Mouse (Mus musculus): ENCODE data around the gene Spin2e. TPM values are rescaled to one million over a fixed set of nuclear protein-coding genes. Genes with fewer than 3 reads are reported as not detected.
"Not testable (repeated sequence)": the region's sequence is repeated elsewhere in the genome, so short reads cannot be mapped to it uniquely, and the experiment has no call there.

Gene Spin2e
- polyA plus RNA-seq (2015; fragmentation: Nextera tagmentation; extraction: Ambion mirVana), result not detected in 2 replicates

DNA sequence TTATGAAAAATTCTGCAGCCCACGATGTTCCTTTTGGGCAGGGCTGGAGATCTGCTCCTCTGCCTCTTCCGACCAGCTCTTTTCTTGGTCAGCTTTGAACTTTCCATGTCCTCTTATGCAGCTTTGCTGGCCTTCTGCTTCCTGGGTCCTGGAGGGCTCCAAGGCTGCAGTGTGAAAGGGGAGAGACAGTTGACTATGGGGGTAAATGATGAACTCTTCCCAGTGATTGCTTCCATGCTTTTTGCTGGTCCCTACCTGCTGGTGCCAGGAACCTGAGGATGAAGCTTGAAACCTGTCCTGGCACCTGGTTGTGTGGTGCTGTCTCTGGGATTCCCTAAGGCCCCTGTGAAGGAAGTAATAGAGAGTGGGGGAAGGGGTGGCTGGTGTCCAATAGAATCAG, at the start of gene Spin2e:
Gene Spin2e, minus strand, starts transcription at position 101 of the 400 bp plus-strand sequence.
- H3K36me3 ChIP-seq (ENCODE audit: control insufficient read depth, insufficient read depth); ATAC-seq (replicated peaks; ENCODE audit: extremely low read depth, insufficient read depth, low FRiP score): not testable (repeated sequence)
- WGBS, result 75% methylated on average over 1 of the region's 2 CpGs

DNA sequence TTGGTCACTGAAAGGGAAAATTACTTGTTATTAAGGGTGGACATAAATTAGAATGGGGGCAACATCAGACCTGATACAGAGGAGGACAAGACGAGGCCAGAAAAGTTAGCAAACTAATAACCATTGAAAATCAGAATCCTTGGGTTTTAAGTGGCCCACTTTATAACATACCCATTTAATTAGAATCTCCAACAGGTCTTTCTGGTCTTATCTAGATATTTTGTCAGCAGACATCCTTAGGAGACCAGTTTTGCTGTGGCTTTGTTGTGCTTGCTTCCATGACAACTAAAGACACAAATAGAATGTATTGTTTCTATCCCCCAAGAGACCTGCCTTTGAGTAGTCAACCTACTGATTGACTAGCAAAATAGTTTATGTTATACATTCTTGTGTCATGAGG, 44.5 kb downstream of the Spin2e start, which contains the start of gene Gm21883:
Gene Gm21883, minus strand, starts transcription at position 101 of the 400 bp plus-strand sequence.
- WGBS, result no CpG with 5 or more reads among the region's 1 CpGs

More for the DNA sequence above, at the start of gene Spin2e:
- not testable (repeated sequence) for H3K27ac ChIP-seq (ENCODE audit: low read length); H3K4me1 ChIP-seq (ENCODE audit: control insufficient read depth, insufficient read depth, low read length); H3K9me3 ChIP-seq (replicated peaks; ENCODE audit: control insufficient read depth, low read length); H3K9ac ChIP-seq (ENCODE audit: low read length); H3K4me3 ChIP-seq (ENCODE audit: low read length); H3K27me3 ChIP-seq (ENCODE audit: control insufficient read depth, insufficient read depth, low read length); H3K4me2 ChIP-seq (ENCODE audit: low read depth, low read length)

More for the DNA sequence above, 44.5 kb downstream of the Spin2e start, which contains the start of gene Gm21883:
- H3K36me3 ChIP-seq (ENCODE audit: control insufficient read depth, insufficient read depth); ATAC-seq (replicated peaks; ENCODE audit: extremely low read depth, insufficient read depth, low FRiP score); H3K4me1 ChIP-seq (ENCODE audit: control insufficient read depth, insufficient read depth, low read length); H3K27ac ChIP-seq (ENCODE audit: low read length); H3K4me3 ChIP-seq (ENCODE audit: low read length); H3K9me3 ChIP-seq (replicated peaks; ENCODE audit: control insufficient read depth, low read length); H3K27me3 ChIP-seq (ENCODE audit: control insufficient read depth, insufficient read depth, low read length); H3K4me2 ChIP-seq (ENCODE audit: low read depth, low read length); H3K9ac ChIP-seq (ENCODE audit: low read length): not testable (repeated sequence)

Other genes with a start within 250 kb of the Spin2e start
- not detected in 2 replicates for gene Btbd35f19, start 235.0 kb downstream of the Spin2e start, polyA plus RNA-seq (2015; fragmentation: Nextera tagmentation; extraction: Ambion mirVana)
- gene Gm21883, start 44.6 kb downstream of the Spin2e start, polyA plus RNA-seq (2015; fragmentation: Nextera tagmentation; extraction: Ambion mirVana), result not detected in 2 replicates
- gene Btbd35f25, start 98.2 kb upstream of the Spin2e start, polyA plus RNA-seq (2015; fragmentation: Nextera tagmentation; extraction: Ambion mirVana), result not detected in 2 replicates